Mouse (Mus musculus): ENCODE data around the gene Ccdc89.

The Ccdc89 gene

GRCm38 (mm10) chr7:90461441-90461840, 35.1 kb downstream of the Ccdc89 start:
- in situ Hi-C loops (cut with MboI): no loop called here

- in situ Hi-C loops (cut with MboI): no loop called here
Measured at GRCm38 (mm10) chr7:90473511-90473910, 47.1 kb downstream of the Ccdc89 start.

- in situ Hi-C loops (cut with MboI): no loop called here
Measured at GRCm38 (mm10) chr7:90475793-90476312, 49.5 kb downstream of the Ccdc89 start, which contains the start of gene Tmem126b. Gene Tmem126b, minus strand, starts transcription at chr7:90476001.

GRCm38 (mm10) chr7:90476313-90477245, 50.2 kb downstream of the Ccdc89 start, which contains the start of gene Dlg2:
Gene Dlg2, plus strand, starts transcription at chr7:90476672.
- in situ Hi-C loops (cut with MboI): no loop called here

All from mature B cell (primary cell).